Mouse (Mus musculus) adrenal gland, adult 18-20 months (tissue): ENCODE measurements at regions not wholly inside any gene's neighbourhood (a gene's known extent, or its start where the extent isn't known, plus 50 kb on each side); places are given as distances from the start of the nearest gene placed in this dataset.

ENCODE experiments used
- DNase-seq, 2 experiments: peaks; one replicate each; pipeline ENCODE4 v3.0.0; 2021 to 2022; ENCODE audit warnings: low spot score in 2 of 2

- no peak for DNase-seq
These were observed 57.9 kb upstream of the Spred2 start for GRCm38 (mm10) chr11:19866262-19866661.

GRCm38 (mm10) chr11:19869671-19870070 lies 54.5 kb upstream of the Spred2 start:
- DNase-seq, result no peak

- DNase-seq, result no peak
These were observed 54.0 kb upstream of the Spred2 start for GRCm38 (mm10) chr11:19870136-19870535.

GRCm38 (mm10) chr11:19873796-19874195 lies 50.4 kb upstream of the Spred2 start:
- no peak for DNase-seq
